Mouse (Mus musculus) embryonic fibroblast, embryonic 13.5 days (primary cell): Measurements from ENCODE around the gene Zfyve28.

Experiments used
- CTCF ChIP-seq: IDR thresholded peaks from 2 replicates; pipeline ENCODE4 v1.5.1; 2011; ENCODE audit warnings: mild to moderate bottlenecking, control low read depth, low read length, moderate library complexity, borderline replicate concordance; ENCODE audit not compliant: insufficient read depth
- POLR2A ChIP-seq: IDR thresholded peaks from 2 replicates; pipeline ENCODE4 v1.6.1; 2011; ENCODE audit warnings: low read depth, mild to moderate bottlenecking, control low read depth, low read length, moderate library complexity

DNA sequence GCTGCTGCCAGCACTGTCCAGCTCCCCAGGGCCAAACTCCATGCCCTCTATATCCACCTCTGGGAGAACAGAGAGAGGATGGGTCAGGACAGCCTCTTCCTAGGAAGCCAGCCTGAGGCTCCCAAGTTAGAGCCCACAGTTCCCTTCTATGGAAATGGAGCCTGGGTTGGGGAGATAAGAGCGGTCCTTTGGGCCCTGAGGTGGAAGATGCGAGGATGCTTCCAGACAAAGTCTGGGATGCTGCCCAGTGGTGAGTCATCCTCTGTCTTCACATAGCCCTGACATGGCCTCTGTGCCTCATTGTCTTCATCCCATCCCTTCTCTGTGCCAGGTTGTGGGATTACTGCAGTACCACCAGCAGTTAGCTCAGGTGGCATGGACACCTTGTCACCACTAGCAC is 111.2 kb downstream of the Zfyve28 start:
- TF ChIP-seq CTCF (no peak), POLR2A (no peak)
